Mouse (Mus musculus): ENCODE results near the gene Pigs.

DNA sequence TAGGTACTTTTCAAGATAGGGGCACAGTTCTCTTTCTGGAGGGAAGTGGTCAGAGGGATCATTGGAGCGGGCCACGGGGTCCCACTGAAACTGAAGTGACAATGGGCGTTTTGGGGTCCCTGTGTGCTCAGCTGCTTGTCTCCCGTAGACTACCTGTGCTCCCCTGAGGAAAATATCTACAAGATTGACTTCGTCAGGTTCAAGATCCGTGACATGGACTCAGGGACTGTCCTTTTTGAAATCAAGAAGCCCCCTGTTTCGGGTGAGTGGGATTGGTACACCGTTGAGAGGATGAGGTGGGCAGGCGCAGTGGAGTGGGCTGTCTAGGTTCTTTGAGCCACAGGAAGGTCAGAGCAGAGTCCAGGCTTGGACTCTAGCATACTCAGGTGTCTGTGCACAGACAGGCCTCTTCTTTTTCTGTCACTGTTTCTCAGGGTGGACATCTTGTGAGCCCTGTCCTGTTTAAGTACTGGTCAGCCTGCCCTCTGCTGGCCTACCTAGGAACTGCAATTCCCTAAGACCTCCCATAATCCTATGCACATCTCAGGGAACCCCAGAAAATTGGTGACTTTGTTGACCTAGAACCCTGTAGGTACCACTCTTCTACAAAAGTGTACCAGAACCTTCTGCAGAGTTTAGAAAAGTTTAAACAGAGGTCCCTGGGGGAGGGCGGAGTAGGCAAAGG, 19.0 kb downstream of the Pigs start:
- TF ChIP-seq CTCF (IDR thresholded peaks at IDR 0.05; ENCODE audit: extremely low read depth, insufficient read length, insufficient replicate concordance, low read depth, low read length) (peak; percentile 71; the same call in 1 of the 2 replicates), POLR2A (IDR thresholded peaks at IDR 0.05; ENCODE audit: low read depth, low read length) (no peak)
